Mouse (Mus musculus): ENCODE measurements around the gene Phospho2.

DNA sequence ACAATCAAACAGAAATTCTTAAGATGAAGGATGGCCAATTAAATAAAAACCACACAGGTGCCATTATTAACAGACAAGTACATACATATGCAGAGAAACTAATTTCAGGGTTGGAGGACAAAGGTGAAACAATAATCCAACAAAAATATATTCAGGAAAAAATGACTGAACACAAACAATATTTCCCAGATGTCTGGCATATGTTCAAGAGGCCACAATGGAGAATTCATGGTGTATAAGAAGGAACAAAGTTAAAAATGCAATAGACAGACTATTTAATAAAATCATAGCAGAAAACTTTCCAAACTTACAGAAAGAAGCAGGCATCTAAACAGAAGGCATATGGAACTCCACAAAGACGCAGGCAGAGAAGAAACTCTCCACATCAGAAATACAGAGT lies 24.7 kb upstream of the Phospho2 start:
- no peak for TF ChIP-seq POLR2A (IDR thresholded peaks at IDR 0.05; ENCODE audit: insufficient read depth, low read depth, low read length)
- TF ChIP-seq CTCF (IDR thresholded peaks at IDR 0.05) = no peak
- no peak for TF ChIP-seq EP300 (IDR thresholded peaks at IDR 0.05; ENCODE audit: insufficient read depth, low read depth, low read length)

All from heart, adult 2 months (tissue).